Mouse (Mus musculus): ENCODE measurements around the gene Cnih2.

DNA sequence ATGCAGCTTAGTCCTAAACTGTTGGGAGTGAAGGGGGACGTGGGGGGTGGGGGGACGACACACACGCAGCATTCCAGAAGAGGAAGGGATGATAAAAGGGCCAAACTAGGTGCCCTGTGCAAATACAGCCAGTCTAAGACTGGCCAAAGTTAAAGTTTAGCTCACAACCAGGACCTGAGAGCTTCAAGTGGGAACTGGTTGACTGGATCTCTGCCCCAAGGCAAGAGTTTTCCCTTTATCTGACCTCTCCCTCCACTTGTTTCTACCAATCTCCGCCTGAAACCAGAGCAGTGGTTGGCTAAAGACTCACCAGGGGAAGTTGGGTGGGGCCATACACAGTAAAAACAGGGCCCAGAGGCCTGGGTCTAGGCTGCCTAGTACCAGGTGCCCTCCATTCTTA lies 10.4 kb upstream of the Cnih2 start:
- TF ChIP-seq CTCF (IDR thresholded peaks at IDR 0.05), result no peak
- no peak for TF ChIP-seq EP300 (IDR thresholded peaks at IDR 0.05; ENCODE audit: insufficient read depth, low read depth, low read length)

Measured in heart, adult 2 months (tissue).